Mouse (Mus musculus): ENCODE data around the gene Gm42372.

Gm42372 gene

GRCm38 (mm10) chr7:17003230-17003960 is 20.5 kb downstream of the Gm42372 start:
- DNase-seq (ENCODE audit: extremely low spot score) = no peak

DNA sequence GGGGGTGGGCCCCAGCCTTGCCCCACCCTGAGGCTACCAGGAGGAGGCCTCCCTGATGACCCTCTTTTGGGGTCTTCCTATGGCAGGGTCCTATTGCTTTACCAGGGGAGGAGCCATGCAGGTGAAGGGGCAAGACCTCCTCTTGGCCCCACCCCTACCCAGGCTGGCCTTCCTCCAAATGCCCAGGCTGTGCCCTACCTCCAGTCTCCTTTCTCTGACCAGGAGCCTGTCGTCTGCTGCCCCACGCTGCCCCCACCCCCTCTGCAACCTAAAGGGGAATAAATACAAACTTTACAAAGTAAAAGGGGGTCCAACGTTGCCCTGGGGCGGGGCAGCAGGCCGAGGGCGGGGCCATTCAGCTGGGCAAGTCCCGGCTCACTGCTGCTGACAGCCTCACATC is 21.8 kb downstream of the Gm42372 start:
- DNase-seq (ENCODE audit: extremely low spot score) = no peak

DNA sequence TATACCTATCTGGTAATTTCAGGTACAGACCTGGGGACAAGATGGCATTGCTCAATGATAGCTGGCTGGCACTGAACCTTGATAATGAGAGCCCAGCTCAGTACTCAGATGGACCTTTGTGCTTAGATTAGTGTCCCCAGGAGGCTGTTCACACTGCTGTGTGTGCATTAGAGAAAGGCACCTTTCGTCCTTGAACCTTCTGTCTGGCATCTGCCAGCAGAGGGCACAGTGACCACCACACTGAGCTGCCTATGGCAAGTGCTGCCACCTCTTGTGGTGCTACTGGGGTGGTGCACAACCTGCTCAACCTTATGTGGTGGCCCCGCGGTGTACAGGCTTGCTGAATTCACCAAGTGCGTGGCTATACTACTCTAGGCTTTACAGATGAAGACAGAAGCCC is 24.4 kb downstream of the Gm42372 start:
- DNase-seq (ENCODE audit: extremely low spot score) = no peak

- DNase-seq (ENCODE audit: extremely low spot score) = no peak
These were observed 26.6 kb downstream of the Gm42372 start for GRCm38 (mm10) chr7:17009326-17010009.

- DNase-seq (ENCODE audit: extremely low spot score) = no peak
These were observed 27.1 kb downstream of the Gm42372 start for GRCm38 (mm10) chr7:17010010-17010347.

- DNase-seq (ENCODE audit: extremely low spot score) = no peak
These were observed 29.2 kb downstream of the Gm42372 start for GRCm38 (mm10) chr7:17011909-17012590.

- DNase-seq (ENCODE audit: extremely low spot score) = no peak
These were observed 32.5 kb downstream of the Gm42372 start for GRCm38 (mm10) chr7:17015381-17015780.

DNA sequence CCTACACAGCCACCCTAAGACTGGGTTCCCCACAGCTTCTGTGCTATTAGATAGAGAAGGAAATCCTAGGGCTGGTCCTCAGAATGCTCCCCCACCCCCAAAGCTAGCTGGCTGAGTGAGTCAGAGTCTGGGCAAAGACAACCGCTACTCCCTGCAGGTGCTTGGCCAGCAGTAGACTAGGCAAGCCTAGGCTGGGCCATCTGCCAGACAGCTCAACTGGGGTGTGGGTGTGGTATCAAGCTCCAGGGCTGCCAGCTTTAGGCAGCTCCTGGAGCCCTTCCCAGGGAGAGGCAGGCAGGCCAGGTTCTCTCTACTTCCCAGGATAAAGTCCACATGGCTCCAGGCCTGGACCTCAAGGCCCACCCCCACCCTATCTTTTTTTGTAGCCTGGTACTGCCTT is 34.1 kb downstream of the Gm42372 start:
- no peak for DNase-seq (ENCODE audit: extremely low spot score)

GRCm38 (mm10) chr7:17017921-17018320 is 35.0 kb downstream of the Gm42372 start:
- DNase-seq (ENCODE audit: extremely low spot score) = no peak

GRCm38 (mm10) chr7:17019426-17020166 is 36.7 kb downstream of the Gm42372 start:
- DNase-seq (ENCODE audit: extremely low spot score) = no peak

DNA sequence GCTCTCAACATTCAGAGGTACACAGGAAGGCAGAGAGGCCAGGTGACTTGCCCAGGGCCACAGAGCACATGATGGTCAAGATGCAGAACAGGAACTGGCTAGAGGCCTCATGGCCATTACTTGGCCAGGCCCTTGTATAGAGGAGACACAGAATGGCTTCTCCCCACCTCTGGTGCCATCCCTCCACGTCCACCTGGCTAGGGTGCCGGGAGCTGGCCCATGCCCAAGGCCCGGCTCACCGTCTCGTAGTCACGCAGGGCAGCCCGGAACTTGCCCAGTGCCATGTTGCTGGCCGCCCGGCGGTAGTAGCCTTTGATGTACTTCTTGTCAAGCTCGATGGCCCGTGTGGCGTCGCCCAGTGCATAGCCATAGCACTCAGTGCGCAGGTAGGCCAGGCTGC is 39.3 kb downstream of the Gm42372 start:
- no peak for DNase-seq (ENCODE audit: extremely low spot score)

GRCm38 (mm10) chr7:17023701-17024100 is 40.8 kb downstream of the Gm42372 start:
- no peak for DNase-seq (ENCODE audit: extremely low spot score)

DNA sequence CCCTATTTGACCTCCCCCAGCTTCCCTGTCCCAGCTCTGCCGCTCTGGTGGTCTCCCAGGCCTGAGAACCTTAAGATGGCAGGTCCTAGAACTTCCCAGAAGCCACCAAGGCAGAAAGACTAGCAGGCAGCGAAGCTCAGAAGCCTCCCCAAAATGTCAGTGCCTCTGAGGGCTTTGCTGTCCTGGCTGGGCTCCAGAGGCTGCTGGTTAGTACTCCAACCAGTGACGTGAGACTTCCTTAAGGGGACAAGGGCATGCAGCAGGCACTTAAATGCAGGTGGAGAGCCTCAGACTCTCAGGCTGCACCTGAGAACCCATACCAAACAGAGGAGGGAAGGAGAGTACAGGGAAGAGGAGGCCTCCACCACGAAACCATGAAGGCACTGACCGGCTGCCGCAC is 41.3 kb downstream of the Gm42372 start:
- DNase-seq (ENCODE audit: extremely low spot score) = no peak

GRCm38 (mm10) chr7:17024814-17025504 is 42.1 kb downstream of the Gm42372 start:
- no peak for DNase-seq (ENCODE audit: extremely low spot score)

GRCm38 (mm10) chr7:17025505-17025894 is 42.6 kb downstream of the Gm42372 start:
- DNase-seq (ENCODE audit: extremely low spot score) = no peak

GRCm38 (mm10) chr7:17025896-17026622 is 43.2 kb downstream of the Gm42372 start:
- DNase-seq (ENCODE audit: extremely low spot score) = no peak

GRCm38 (mm10) chr7:17026710-17027587 is 44.1 kb downstream of the Gm42372 start:
- DNase-seq (ENCODE audit: extremely low spot score) = no peak

DNA sequence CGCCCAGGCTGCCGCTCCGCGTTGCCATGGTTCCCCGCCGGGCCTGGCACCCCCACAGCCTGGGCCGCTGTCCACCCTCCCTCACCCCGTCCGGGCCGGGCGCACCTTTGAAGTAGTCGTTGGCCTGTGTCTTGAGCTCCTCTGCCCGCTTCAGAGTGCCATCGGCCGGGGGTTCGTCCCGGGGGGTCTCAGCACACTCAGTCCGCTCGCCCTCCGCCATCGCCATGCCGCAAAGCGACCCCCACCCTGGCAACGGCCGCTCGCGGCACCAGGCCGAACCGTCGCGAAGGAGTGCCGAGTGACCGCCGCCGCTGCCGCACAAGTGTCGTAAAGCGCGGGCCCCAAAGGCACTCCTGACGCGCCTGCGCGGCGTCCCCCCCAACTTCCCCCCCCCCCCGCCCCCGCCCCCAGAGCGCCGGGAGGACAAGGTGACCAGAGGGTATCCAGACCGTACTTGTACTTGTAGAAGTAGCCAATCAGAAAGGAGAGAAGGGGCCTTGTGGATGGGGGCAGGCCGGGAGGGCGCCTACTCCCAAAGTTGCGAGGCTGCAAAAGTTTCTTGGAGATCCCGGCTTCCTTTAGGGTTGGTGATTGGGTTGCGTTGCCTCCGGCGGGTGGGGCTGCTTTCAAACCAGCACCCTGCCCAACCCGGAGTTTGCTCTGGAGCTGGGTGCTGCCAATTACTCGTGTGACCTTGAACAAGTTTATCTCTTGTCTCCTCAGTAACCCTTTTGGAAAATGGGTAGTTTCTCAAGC is 44.9 kb downstream of the Gm42372 start, which contains the start of gene Ppp5c:
Gene Ppp5c (minus strand): TSS at position 337 of the 756 bp plus-strand sequence.
- DNase-seq (ENCODE audit: extremely low spot score) = peak; percentile 98

DNA sequence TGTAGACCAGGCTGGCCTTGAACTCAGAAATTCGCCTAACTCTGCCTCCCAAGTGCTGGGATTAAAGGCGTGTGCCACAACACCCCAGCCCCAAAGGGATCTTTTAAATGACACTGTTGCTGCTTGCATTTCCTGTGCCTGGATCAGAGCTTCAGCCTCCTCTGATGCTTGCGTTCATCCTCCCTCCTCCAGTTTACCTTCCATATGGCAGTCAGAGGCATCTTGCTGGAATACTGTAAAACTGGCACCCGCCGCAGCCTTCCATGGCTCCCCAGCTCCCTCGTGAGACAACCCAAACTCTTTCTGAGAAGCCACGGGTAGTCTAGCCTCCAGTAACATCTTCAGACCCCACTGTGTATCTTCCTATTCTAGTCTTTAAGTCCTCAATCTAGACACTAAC is 46.0 kb downstream of the Gm42372 start:
- DNase-seq (ENCODE audit: extremely low spot score) = no peak
